24 mouse cellular contexts compared by ENCODE assay signal in the genomic region with DNA sequence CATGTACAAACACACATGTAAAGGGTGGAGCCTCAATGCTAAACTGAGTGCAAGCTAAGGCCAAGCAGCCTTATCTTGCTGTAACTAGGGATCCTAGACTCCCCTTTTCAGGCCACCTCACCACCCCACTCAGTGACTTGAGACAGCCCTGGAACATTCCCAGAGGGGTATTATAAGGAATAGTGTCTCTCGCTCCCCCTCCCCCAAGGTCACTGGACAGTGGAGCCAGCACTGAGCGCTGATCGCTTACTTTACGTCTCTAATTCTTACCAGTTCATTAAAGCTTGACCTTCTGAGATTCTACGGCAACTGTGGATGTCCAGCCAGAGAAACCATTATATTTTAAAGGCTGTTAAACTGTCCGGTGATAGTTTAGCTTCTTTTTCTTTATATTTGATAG.
"Had no signal": no experiment of that assay in that cellular context is flagged by ENCODE, and none has a peak within 500 bp of the region (broad histone marks: within the 10 kb centered on the region; RNA-seq: fewer than 3 reads in every experiment).

No protein-coding gene starts in this region.

- H3K27ac ChIP-seq: gastrocnemius, adult 2 months; heart, embryonic 10.5 days; heart, embryonic 13.5 days; heart, embryonic 15.5 days; hindbrain, embryonic 13.5 days; hindbrain, embryonic 15.5 days; hindbrain, postnatal 0 days; limb, embryonic 13.5 days; limb, embryonic 15.5 days; liver, embryonic 12.5 days; liver, embryonic 14.5 days had no signal

- H3K4me3 ChIP-seq: gastrocnemius, adult 2 months; heart, embryonic 10.5 days; heart, embryonic 13.5 days; heart, embryonic 15.5 days; hindbrain, embryonic 13.5 days; hindbrain, embryonic 15.5 days; limb, embryonic 13.5 days; limb, embryonic 15.5 days; liver, embryonic 12.5 days had no signal

- H3K36me3 ChIP-seq: heart, embryonic 10.5 days; heart, embryonic 13.5 days; heart, embryonic 15.5 days; hindbrain, embryonic 13.5 days; hindbrain, embryonic 15.5 days; limb, embryonic 13.5 days; limb, embryonic 15.5 days; liver, embryonic 12.5 days had no signal

- H3K9me3 ChIP-seq: heart, embryonic 10.5 days; heart, embryonic 15.5 days; hindbrain, embryonic 13.5 days; hindbrain, embryonic 15.5 days; limb, embryonic 15.5 days; liver, embryonic 12.5 days had no signal

- H3K4me2 ChIP-seq: heart, embryonic 13.5 days; heart, embryonic 15.5 days; hindbrain, embryonic 13.5 days; hindbrain, embryonic 15.5 days; limb, embryonic 13.5 days; limb, embryonic 15.5 days; liver, embryonic 12.5 days had no signal

- ATAC-seq: hindbrain, postnatal 0 days; intestine, embryonic 16.5 days; liver, embryonic 12.5 days had no signal

- H3K27me3 ChIP-seq: heart, embryonic 15.5 days; hindbrain, embryonic 13.5 days; hindbrain, embryonic 15.5 days; limb, embryonic 15.5 days; liver, embryonic 12.5 days had no signal

- DNase-seq: gastrocnemius, adult 2 months; gastrocnemius, postnatal 10 days; gastrocnemius, postnatal 25 days; heart, adult 18-20 months; heart, postnatal 14 days; heart, postnatal 36 days; kidney, adult 11 months; kidney, adult 2 months; kidney, adult 9 months; kidney, postnatal 10 days; kidney, postnatal 25 days; layer of hippocampus, adult 9-11 months; layer of hippocampus, postnatal 36 days had no signal

- H3K9ac ChIP-seq: heart, embryonic 13.5 days; heart, embryonic 15.5 days; hindbrain, embryonic 13.5 days; hindbrain, embryonic 15.5 days; limb, embryonic 13.5 days; limb, embryonic 15.5 days; liver, embryonic 12.5 days; liver, embryonic 14.5 days had no signal

- H3K4me1 ChIP-seq: heart, embryonic 15.5 days; hindbrain, embryonic 15.5 days; limb, embryonic 13.5 days; limb, embryonic 15.5 days; liver, embryonic 12.5 days had no signal
